Mouse (Mus musculus): Measurements from ENCODE around the gene Samd4b.

The Samd4b gene

DNA sequence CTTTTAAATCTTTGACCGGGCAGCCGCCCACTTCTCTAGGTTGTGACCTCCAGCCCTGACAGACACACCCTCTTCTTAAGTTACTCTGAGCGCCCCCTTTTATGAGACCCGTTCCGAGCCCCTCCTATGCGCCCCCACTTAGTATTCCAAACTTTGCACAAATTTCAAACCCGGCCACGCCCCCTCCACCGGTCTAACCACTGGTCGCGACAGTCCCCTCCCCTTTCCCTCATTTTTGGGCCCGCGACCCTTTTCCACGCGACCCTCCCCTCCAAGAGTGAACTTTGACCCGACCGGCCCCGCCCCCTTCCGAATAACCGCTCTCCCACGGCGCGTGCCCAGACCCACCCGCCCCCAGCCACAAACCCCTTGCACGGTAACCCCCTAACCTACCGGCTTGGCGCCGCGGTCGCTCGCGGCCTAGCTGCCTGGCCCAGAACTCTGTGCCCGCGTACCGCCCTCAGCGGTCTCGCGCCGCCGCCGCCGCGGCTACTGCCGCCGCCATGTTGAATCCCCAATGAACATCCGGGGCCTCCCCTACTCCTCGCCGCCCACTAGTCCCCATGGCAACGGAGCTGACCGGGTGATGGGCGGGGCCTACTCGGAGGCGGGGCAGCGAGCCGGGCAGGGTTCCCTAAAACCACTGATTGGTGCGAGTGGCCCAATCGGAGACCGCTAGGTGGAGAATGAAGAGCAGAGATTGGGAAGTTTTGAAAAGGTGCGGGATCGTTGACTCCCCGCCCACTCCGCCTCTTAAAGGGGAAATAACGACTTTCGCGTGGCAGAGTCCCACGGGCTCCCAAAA is at the start of gene Samd4b, which contains the start of gene Pak4:
TSS of gene Samd4b (minus strand) at position 503 of the 805 bp plus-strand sequence.
TSS of gene Pak4 (minus strand) at position 544 of the 805 bp plus-strand sequence.
- CTCF ChIA-PET = interaction anchor here (0.5 to 1.2 kb wide), 2 partner anchors 29 to 699 kb away, joined by 4 to 5 read pairs; no protein-coding TSS in a partner anchor

DNA sequence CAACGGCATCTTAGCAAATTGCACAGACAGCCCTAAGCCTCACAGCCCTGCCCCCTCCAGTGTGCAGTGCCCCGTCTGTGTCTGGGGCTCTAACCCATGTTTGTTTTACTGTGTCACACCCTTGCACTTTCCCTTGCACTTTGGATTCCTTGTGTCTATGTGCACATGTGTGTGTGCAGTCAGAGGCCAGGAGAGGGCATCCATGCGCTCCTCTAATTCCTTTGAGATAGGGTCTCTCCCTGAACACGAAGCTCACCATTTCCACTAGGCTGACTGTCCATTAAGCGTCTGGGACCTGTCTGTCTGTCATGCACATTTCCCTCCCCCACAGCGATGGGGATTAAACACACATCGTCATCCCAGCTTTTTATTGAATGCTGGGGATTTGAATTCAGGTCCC is 49.1 kb upstream of the Samd4b start:
- CTCF ChIA-PET = interaction anchor here (0.8 kb wide), 1 partner anchor 65 kb away, joined by 12 read pairs; no protein-coding TSS in a partner anchor

DNA sequence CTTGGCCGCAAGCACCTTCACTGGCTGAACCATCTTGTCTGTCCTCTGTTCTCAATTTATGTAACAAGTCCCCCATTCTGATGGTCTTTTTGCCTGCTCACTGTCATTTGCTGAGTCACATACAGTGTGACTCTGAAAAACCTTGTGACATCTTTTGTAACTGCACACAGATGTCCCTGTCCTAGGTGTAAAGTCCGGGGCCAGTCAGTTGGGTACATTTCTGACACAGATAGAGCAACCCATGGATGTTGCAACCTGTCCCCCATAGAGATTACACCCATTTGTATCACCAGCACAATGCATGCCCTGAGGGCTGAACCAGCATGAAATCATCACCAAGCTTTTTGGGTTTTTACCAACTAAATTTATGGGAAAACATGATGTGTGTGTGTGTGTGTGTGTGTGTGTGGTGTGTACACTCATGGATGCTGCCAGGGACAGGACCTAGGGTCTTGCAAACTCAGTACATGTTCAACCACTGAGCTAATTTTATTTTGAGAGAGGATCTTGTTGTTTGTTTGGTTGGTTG is 48.1 kb upstream of the Samd4b start:
- CTCF ChIA-PET = no interaction called here

DNA sequence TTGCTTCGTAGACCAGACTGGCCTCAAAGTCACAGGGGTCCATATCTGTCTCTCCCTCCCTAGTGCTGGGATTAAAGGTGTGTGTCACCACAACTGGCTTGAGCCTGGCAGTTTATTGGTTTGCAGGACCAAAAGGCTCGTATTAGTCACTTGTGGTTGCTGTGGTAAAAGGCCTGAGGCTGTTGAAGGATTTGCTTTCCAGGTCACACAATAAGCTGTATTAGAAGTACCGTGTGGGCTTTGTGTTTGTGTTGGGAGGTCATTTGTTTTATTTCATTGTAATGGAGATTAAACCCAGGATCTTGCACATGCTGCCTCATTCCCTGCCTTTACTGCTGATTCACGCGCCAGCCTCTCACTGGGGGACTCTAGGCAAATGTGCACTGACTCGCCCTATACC is 47.4 kb upstream of the Samd4b start:
- CTCF ChIA-PET = no interaction called here

DNA sequence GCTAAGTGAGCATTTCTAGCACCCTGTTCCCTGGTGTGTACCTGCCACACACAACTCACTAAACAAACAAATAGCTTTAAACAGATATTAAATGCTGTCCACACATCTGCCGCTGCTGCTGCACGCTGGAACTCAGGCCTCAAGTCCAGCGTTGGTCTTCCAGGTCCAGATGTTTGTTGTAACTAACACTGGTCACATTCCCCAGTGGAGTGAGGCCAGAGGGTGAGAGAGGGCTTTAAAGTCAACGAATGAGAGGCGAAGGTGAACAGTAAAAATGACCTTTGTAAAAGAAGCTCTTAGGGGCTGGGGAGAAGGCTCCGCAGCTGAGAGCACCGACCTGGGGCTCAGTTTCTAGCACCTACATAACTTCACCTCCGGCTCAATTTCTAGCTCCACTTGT is 43.6 kb upstream of the Samd4b start:
- CTCF ChIA-PET = no interaction called here

DNA sequence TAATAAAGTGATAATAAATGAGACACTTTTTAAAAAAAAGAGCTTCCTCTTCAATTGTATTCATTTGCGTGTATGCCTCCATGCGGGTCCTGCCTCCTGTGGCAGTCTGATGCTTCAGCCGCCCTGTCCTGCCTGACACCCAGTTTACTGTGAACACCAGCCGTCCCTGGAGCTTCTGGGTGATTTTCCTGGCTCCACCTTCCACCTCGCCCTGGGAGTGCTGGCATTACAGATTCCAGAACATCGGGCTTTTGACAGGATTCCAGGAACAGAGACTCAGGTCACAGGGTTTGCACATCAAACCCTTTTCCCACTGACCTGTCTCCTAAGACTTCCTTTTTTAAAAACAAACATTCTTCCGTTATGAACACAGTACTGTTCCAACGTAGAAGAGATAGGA is 39.6 kb upstream of the Samd4b start:
- CTCF ChIA-PET = no interaction called here

DNA sequence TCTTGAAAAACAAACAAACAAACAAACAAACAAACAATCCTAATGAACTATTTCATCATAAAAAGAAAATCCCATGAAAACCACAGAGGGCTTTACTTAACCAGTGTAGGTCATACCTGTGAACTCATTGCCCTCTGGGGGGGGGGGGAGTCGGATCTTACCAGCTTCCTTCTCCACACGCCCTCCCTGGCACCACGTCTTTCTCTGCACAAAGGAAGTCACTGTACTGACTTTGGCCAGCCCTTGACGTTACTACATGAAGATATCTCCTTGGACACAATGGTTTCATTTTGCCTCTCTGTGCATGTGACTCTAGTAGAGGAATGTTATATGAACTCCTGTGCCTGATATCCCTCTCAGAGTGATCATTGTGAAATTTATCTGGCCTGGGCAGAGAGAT is 36.2 kb upstream of the Samd4b start:
- CTCF ChIA-PET = no interaction called here

DNA sequence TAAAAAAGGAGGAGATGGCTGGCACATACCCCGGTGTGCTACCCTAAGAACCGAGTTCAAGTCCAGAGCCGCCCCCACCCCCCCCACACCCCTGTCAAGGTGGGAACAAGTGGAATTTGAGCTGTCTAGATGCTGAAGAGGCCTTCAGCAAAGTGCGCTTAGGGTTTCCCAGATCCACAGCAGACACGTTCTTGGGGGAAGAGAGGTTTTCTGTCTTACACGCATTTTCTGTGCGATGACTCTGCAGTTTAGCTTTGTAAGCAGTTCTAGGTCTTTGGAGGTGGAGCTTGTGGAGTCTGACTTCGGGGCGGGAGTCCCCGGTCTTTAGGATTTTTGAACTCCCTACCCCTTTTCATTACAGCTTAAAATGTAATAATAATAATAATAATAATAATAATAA is 33.1 kb upstream of the Samd4b start, which contains the start of gene Acp7:
TSS of gene Acp7 (minus strand) at position 260 of the 400 bp plus-strand sequence.
- CTCF ChIA-PET = interaction anchor here (1.1 kb wide), 1 partner anchor 285 kb away, joined by 3 read pairs; no protein-coding TSS in a partner anchor

- CTCF ChIA-PET = interaction anchor here (0.7 kb wide), 1 partner anchor 14 kb away, joined by 3 read pairs; no protein-coding TSS in a partner anchor
Observed at GRCm38 (mm10) chr7:28624791-28625190, 26.8 kb upstream of the Samd4b start.

- CTCF ChIA-PET = no interaction called here
Observed at GRCm38 (mm10) chr7:28619098-28619715, 21.3 kb upstream of the Samd4b start.

GRCm38 (mm10) chr7:28605951-28606350 is 8.0 kb upstream of the Samd4b start:
- CTCF ChIA-PET = interaction anchor here (0.6 kb wide), 1 partner anchor 245 kb away, joined by 5 read pairs; no protein-coding TSS in a partner anchor

GRCm38 (mm10) chr7:28603788-28604187 is 5.8 kb upstream of the Samd4b start:
- CTCF ChIA-PET = interaction anchor here (0.6 kb wide), 1 partner anchor 36 kb away, joined by 3 read pairs; no protein-coding TSS in a partner anchor

DNA sequence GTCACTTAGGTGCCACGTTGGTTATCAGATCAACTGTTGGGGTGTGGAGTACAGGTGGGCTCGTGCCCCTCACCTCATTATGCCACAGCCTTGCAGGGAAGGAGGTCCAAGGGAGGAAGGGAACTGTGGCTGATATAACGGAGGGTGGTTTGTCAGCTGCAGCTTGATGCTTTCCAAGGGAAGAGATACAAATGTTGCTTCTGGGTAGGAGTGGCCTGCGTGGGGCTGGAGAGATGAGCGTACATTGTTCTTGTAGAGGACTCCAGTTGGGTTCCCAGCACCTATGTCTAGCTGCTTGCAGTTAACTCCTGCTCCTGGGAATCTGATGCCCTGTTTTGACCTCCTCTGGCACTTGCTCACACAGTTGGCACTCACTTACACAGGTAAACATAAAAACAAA is 5.2 kb upstream of the Samd4b start:
- CTCF ChIA-PET = interaction anchor here (0.6 kb wide), 2 partner anchors 35 to 106 kb away, joined by 3 read pairs; no protein-coding TSS in a partner anchor

DNA sequence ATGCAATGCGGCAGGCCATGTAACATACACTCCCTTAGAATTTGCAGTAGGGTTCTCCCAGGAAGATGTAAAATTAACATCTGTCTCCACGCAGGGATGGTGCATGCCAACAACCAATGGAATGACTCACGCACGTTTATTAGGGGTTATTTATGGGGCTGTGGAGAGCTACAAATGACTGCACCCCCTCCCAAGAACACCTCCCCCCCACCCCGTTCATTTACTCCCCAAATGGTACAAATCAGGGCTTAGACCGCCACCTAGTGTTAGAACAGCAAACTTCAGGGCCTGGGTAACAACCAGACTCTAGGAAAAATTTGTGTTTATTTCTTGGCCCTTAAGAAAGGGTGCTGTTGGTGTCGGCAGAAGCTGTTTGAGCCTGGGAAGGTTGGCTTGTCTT is 3.7 kb upstream of the Samd4b start:
- CTCF ChIA-PET = interaction anchor here (0.6 to 2.0 kb wide), 3 partner anchors 32 to 390 kb away, joined by 3 to 6 read pairs (median 3); no protein-coding TSS in a partner anchor

DNA sequence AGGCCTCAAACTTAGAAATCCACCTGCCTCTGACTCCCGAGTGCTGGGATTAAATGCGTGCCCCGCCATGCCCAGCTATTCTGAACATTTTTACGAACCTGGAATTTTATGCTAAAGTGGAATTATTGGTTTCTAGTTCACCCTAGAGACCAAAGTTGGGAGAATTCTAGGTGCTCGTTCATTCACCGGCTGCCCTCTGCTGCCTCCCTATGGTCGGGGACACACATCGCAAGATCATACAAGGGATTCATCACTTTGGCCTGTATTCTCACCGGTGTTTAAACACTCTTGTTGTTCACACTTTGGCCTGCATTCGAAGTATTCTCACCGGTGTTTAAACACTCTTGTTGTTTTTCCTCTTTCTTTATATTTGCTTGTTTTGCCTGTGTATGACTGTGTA is 3.1 kb upstream of the Samd4b start:
- CTCF ChIA-PET = interaction anchor here (1.2 to 2.0 kb wide), 2 partner anchors 32 to 155 kb away, joined by 6 to 7 read pairs; no protein-coding TSS in a partner anchor

DNA sequence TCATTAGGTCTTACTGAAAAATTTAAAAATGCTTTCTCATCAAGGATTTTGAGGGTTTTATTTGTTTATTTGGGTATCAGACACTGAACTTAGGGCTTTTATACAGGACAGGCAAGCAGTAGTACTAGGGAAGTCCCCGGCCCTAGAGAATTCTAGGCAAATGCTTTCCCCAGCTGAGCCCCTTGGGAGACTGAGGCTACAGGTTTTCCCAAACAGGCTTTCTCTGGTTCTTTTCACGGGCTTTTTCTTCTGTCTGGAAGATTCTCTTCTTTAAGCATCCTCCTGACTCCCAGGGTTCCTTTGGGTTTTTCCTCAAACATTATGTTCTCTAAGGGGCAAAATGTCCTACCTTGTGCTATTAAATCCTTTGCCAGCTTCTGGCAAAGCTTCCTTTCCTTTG is 1.0 kb upstream of the Samd4b start:
- CTCF ChIA-PET = interaction anchor here (0.5 to 1.2 kb wide), 2 partner anchors 31 to 334 kb away, joined by 5 to 14 read pairs; no protein-coding TSS in a partner anchor

DNA sequence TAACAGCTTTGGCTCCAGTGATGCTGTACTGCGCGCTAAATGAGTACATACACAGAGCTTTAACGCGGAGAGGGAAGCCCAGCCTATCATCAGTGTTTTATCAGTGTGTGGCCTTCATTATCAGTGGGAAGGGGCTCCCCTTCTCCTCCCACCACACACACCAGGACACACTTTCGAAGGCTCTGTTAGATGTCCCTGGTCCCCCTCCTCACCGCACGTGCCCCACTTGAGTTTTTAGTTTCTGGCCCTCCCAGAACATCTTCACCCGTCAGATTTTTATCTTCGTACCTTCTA is 720 bp downstream of the Samd4b start:
- CTCF ChIA-PET = interaction anchor here (0.5 to 0.6 kb wide), 2 partner anchors 150 to 700 kb away, joined by 4 read pairs; no protein-coding TSS in a partner anchor

DNA sequence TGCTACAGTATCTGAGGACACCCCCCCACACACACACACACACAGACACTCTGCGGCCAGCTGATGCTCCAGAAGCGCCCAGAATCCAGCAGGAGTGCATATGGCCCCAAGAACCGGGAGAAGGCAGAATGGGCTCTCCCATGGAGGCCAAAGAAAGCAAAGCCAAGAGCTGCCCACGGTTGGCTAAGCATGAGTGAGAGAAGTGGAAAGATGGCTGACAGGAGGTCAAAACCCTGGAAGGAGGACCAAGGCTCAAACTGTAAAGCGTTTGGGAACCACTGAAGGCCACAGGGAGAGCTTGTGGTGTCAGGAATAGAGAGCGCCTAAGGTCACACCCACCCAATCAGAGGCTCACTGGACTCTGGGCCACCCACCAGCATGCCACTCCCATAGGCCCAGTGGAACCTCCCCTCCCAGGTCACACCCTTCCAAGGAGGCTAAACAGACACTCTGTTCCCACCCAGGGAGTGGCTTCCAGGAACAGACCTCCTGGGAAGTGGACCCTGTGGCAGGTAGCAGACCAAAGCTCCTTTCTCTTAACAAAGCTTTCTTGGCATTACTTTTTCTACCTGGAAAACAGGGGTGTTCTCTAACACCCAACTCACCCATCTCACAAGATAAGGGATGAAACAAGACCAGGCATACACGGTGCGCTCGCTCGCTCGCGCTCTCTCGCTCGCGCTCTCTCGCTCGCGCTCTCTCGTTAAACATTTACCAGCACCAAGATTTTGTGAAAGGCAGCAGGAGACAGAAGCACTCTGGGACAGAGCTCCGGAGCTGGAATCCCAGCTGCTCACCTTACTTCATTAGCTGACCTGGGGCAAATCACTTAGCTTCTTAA is 1.3 kb downstream of the Samd4b start:
- CTCF ChIA-PET = interaction anchor here (0.6 kb wide), 1 partner anchor 150 kb away, joined by 4 read pairs; no protein-coding TSS in a partner anchor

DNA sequence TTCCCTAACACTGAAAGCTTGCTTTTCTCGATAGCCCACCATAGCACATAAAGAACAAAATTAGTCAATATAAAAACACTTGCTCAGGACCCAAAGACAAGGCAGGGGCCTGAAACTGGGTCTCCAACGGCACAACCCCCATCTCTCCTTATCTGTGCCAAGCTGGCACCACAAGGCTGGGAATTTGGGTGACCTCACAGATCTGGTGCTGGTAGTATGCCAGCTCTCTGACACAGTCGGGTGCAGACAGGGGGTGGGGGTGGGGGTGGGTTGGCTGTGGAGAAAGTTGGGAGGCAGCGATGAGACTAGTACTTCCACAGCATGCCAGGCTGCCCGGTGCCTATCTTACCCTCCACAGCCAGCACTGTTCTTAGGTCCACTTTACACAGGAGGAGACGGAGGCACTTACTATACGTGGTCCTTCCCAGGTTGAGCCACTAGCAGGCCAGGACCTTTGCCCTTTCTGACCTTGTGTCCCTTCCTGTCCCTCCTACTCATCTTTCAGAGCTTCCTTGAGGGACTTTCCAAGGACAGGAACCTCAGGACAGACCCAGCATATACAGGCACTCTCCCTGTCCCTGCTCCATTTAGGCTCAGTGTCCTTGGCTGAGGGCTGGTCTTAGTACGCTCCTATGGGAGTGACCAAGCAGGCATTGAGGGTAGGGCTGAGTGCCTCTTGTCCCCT is 2.1 kb downstream of the Samd4b start:
- CTCF ChIA-PET = interaction anchor here (0.6 kb wide), 1 partner anchor 25 kb away, joined by 7 read pairs; no protein-coding TSS in a partner anchor
